Mouse (Mus musculus): ENCODE measurements around the gene Spata31d1d. TPM values are rescaled to one million over a fixed set of nuclear protein-coding genes. Genes with fewer than 3 reads are reported as not detected.

The Spata31d1d gene
- polyA plus RNA-seq, 1 experiment from 2014 or later: not detected

- WGBS (ENCODE audit: insufficient replicate concordance): 70% methylated on average over 3 of the region's 3 CpGs
- Histone ChIP-seq H3K9me3 (replicated peaks; ENCODE audit: control insufficient read depth, low read length) (no peaks in the 10 kb centered on the region), H3K27ac (ENCODE audit: low read length) (no peak within 1 kb of the TSS), H3K9ac (ENCODE audit: low read depth, low read length) (no peak within 1 kb of the TSS), H3K4me3 (ENCODE audit: low read depth, low read length) (no peak within 1 kb of the TSS), H3K27me3 (ENCODE audit: control insufficient read depth, insufficient read depth, low read depth, low read length) (no peaks in the 10 kb centered on the region; the same call in 1 of the 2 replicates), H3K36me3 (ENCODE audit: control insufficient read depth, insufficient read depth) (no peaks in the 10 kb centered on the region), H3K4me2 (ENCODE audit: low read depth, low read length) (no peak within 1 kb of the TSS), H3K4me1 (ENCODE audit: control insufficient read depth, low read depth, low read length) (no peaks in the 10 kb centered on the region)
- ATAC-seq (ENCODE audit: low read depth): no peak
Observed at GRCm38 (mm10) chr13:59694008-59694407, 37.5 kb downstream of the Spata31d1d start, which contains the start of gene 4921517D22Rik. Gene 4921517D22Rik, minus strand, starts transcription at chr13:59694108.

GRCm38 (mm10) chr13:59691478-59691877 lies 40.1 kb downstream of the Spata31d1d start:
- no peak overlapping the region for H3K4me3 ChIP-seq (ENCODE audit: low read depth, low read length)
- 66% methylated on average over 10 of the region's 10 CpGs for WGBS (ENCODE audit: insufficient replicate concordance)
- no peak overlapping the region for H3K27ac ChIP-seq (ENCODE audit: low read length)
- H3K36me3 ChIP-seq (ENCODE audit: control insufficient read depth, insufficient read depth): no peaks in the 10 kb centered on the region
- ATAC-seq (ENCODE audit: low read depth): no peak
- H3K4me2 ChIP-seq (ENCODE audit: low read depth, low read length): no peak overlapping the region
- no peaks in the 10 kb centered on the region for H3K9me3 ChIP-seq (replicated peaks; ENCODE audit: control insufficient read depth, low read length)
- no peaks in the 10 kb centered on the region for H3K4me1 ChIP-seq (ENCODE audit: control insufficient read depth, low read depth, low read length)
- H3K27me3 ChIP-seq (ENCODE audit: control insufficient read depth, insufficient read depth, low read depth, low read length): no peaks in the 10 kb centered on the region
- no peak overlapping the region for H3K9ac ChIP-seq (ENCODE audit: low read depth, low read length)

- Histone ChIP-seq H3K27me3 (ENCODE audit: control insufficient read depth, insufficient read depth, low read depth, low read length) (no peaks in the 10 kb centered on the region), H3K9ac (ENCODE audit: low read depth, low read length) (no peak overlapping the region), H3K27ac (ENCODE audit: low read length) (no peak overlapping the region), H3K9me3 (replicated peaks; ENCODE audit: control insufficient read depth, low read length) (no peaks in the 10 kb centered on the region), H3K4me3 (ENCODE audit: low read depth, low read length) (no peak overlapping the region), H3K4me2 (ENCODE audit: low read depth, low read length) (no peak overlapping the region), H3K4me1 (ENCODE audit: control insufficient read depth, low read depth, low read length) (no peaks in the 10 kb centered on the region), H3K36me3 (ENCODE audit: control insufficient read depth, insufficient read depth) (no peaks in the 10 kb centered on the region)
- no peak for ATAC-seq (ENCODE audit: low read depth)
- WGBS (ENCODE audit: insufficient replicate concordance): 73% methylated on average over 7 of the region's 7 CpGs
Observed at GRCm38 (mm10) chr13:59690576-59690975, 41.0 kb downstream of the Spata31d1d start.

GRCm38 (mm10) chr13:59689843-59690242 lies 41.7 kb downstream of the Spata31d1d start:
- Histone ChIP-seq H3K4me1 (ENCODE audit: control insufficient read depth, low read depth, low read length) (no peaks in the 10 kb centered on the region), H3K4me2 (ENCODE audit: low read depth, low read length) (no peak overlapping the region), H3K36me3 (ENCODE audit: control insufficient read depth, insufficient read depth) (no peaks in the 10 kb centered on the region), H3K27ac (ENCODE audit: low read length) (no peak overlapping the region), H3K9me3 (replicated peaks; ENCODE audit: control insufficient read depth, low read length) (no peaks in the 10 kb centered on the region), H3K9ac (ENCODE audit: low read depth, low read length) (no peak overlapping the region), H3K27me3 (ENCODE audit: control insufficient read depth, insufficient read depth, low read depth, low read length) (no peaks in the 10 kb centered on the region), H3K4me3 (ENCODE audit: low read depth, low read length) (no peak overlapping the region)
- ATAC-seq (ENCODE audit: low read depth): no peak
- 57% methylated on average over 3 of the region's 3 CpGs for WGBS (ENCODE audit: insufficient replicate concordance)

- Histone ChIP-seq H3K4me1 (ENCODE audit: control insufficient read depth, low read depth, low read length) (no peaks in the 10 kb centered on the region), H3K4me2 (ENCODE audit: low read depth, low read length) (no peak overlapping the region), H3K4me3 (ENCODE audit: low read depth, low read length) (no peak overlapping the region), H3K27me3 (ENCODE audit: control insufficient read depth, insufficient read depth, low read depth, low read length) (no peaks in the 10 kb centered on the region), H3K27ac (ENCODE audit: low read length) (no peak overlapping the region), H3K9me3 (replicated peaks; ENCODE audit: control insufficient read depth, low read length) (no peaks in the 10 kb centered on the region), H3K36me3 (ENCODE audit: control insufficient read depth, insufficient read depth) (no peaks in the 10 kb centered on the region), H3K9ac (ENCODE audit: low read depth, low read length) (no peak overlapping the region)
- no peak for ATAC-seq (ENCODE audit: low read depth)
- WGBS (ENCODE audit: insufficient replicate concordance): 57% methylated on average over 9 of the region's 9 CpGs
Observed at GRCm38 (mm10) chr13:59689313-59689712, 42.2 kb downstream of the Spata31d1d start.

GRCm38 (mm10) chr13:59688338-59688770 lies 43.2 kb downstream of the Spata31d1d start:
- H3K9ac ChIP-seq (ENCODE audit: low read depth, low read length): no peak overlapping the region
- no peak overlapping the region for H3K4me2 ChIP-seq (ENCODE audit: low read depth, low read length)
- no peaks in the 10 kb centered on the region for H3K9me3 ChIP-seq (replicated peaks; ENCODE audit: control insufficient read depth, low read length)
- H3K27ac ChIP-seq (ENCODE audit: low read length): no peak overlapping the region
- H3K4me1 ChIP-seq (ENCODE audit: control insufficient read depth, low read depth, low read length): no peaks in the 10 kb centered on the region
- no peaks in the 10 kb centered on the region for H3K27me3 ChIP-seq (ENCODE audit: control insufficient read depth, insufficient read depth, low read depth, low read length)
- no peak for ATAC-seq (ENCODE audit: low read depth)
- WGBS (ENCODE audit: insufficient replicate concordance): 59% methylated on average over 13 of the region's 13 CpGs
- H3K4me3 ChIP-seq (ENCODE audit: low read depth, low read length): no peak overlapping the region
- no peaks in the 10 kb centered on the region for H3K36me3 ChIP-seq (ENCODE audit: control insufficient read depth, insufficient read depth)

GRCm38 (mm10) chr13:59685236-59685635 lies 46.3 kb downstream of the Spata31d1d start:
- Histone ChIP-seq H3K9me3 (replicated peaks; ENCODE audit: control insufficient read depth, low read length) (no peaks in the 10 kb centered on the region), H3K36me3 (ENCODE audit: control insufficient read depth, insufficient read depth) (no peaks in the 10 kb centered on the region), H3K9ac (ENCODE audit: low read depth, low read length) (no peak overlapping the region), H3K4me3 (ENCODE audit: low read depth, low read length) (no peak overlapping the region), H3K27ac (ENCODE audit: low read length) (no peak overlapping the region), H3K4me2 (ENCODE audit: low read depth, low read length) (no peak overlapping the region), H3K4me1 (ENCODE audit: control insufficient read depth, low read depth, low read length) (peaks cover 6% of the 10 kb centered on the region), H3K27me3 (ENCODE audit: control insufficient read depth, insufficient read depth, low read depth, low read length) (no peaks in the 10 kb centered on the region)
- 76% methylated on average over 3 of the region's 3 CpGs for WGBS (ENCODE audit: insufficient replicate concordance)
- no peak for ATAC-seq (ENCODE audit: low read depth)

- Histone ChIP-seq H3K9me3 (replicated peaks; ENCODE audit: control insufficient read depth, low read length) (no peaks in the 10 kb centered on the region), H3K9ac (ENCODE audit: low read depth, low read length) (no peak overlapping the region), H3K4me2 (ENCODE audit: low read depth, low read length) (no peak overlapping the region), H3K27ac (ENCODE audit: low read length) (no peak overlapping the region), H3K4me1 (ENCODE audit: control insufficient read depth, low read depth, low read length) (peaks cover 19% of the 10 kb centered on the region), H3K4me3 (ENCODE audit: low read depth, low read length) (no peak overlapping the region), H3K27me3 (ENCODE audit: control insufficient read depth, insufficient read depth, low read depth, low read length) (no peaks in the 10 kb centered on the region), H3K36me3 (ENCODE audit: control insufficient read depth, insufficient read depth) (no peaks in the 10 kb centered on the region)
- peak; percentile 45 for ATAC-seq (ENCODE audit: low read depth)
- WGBS (ENCODE audit: insufficient replicate concordance): 10% methylated on average over 7 of the region's 7 CpGs
Observed at GRCm38 (mm10) chr13:59682629-59683028, 48.9 kb downstream of the Spata31d1d start.

GRCm38 (mm10) chr13:59679908-59680307 lies 51.6 kb downstream of the Spata31d1d start:
- H3K4me3 ChIP-seq (ENCODE audit: low read depth, low read length): no peak overlapping the region
- no peak overlapping the region for H3K9ac ChIP-seq (ENCODE audit: low read depth, low read length)
- no peaks in the 10 kb centered on the region for H3K36me3 ChIP-seq (ENCODE audit: control insufficient read depth, insufficient read depth)
- H3K4me2 ChIP-seq (ENCODE audit: low read depth, low read length): no peak overlapping the region
- no peak overlapping the region for H3K27ac ChIP-seq (ENCODE audit: low read length)
- H3K27me3 ChIP-seq (ENCODE audit: control insufficient read depth, insufficient read depth, low read depth, low read length): no peaks in the 10 kb centered on the region
- no peak for ATAC-seq (ENCODE audit: low read depth)
- H3K4me1 ChIP-seq (ENCODE audit: control insufficient read depth, low read depth, low read length): peaks cover 26% of the 10 kb centered on the region
- 25% methylated on average over 4 of the region's 4 CpGs for WGBS (ENCODE audit: insufficient replicate concordance)
- H3K9me3 ChIP-seq (replicated peaks; ENCODE audit: control insufficient read depth, low read length): no peaks in the 10 kb centered on the region

Measured in liver, embryonic 16.5 days (tissue).